Mouse (Mus musculus): Measurements from ENCODE around the gene Tsku. TPM values are rescaled to one million over a fixed set of nuclear protein-coding genes. Genes with fewer than 3 reads are reported as not detected.

The Tsku gene
- total RNA-seq, 2 experiments from 2014 or later: 1.7 to 2.0 TPM

- TF ChIP-seq CTCF (conservative IDR thresholded peaks at IDR 0.05): no peak
- no peak overlapping the region for H3K4me3 ChIP-seq
- H3K27ac ChIP-seq: no peak overlapping the region
- no peak for DNase-seq (ENCODE audit: low spot score in 2 of 2)
Observed at GRCm38 (mm10) chr7:98382784-98383183, 21.7 kb upstream of the Tsku start.

GRCm38 (mm10) chr7:98380224-98380925 is 19.2 kb upstream of the Tsku start:
- DNase-seq (ENCODE audit: low spot score in 2 of 2): no peak
- Histone ChIP-seq H3K4me3 (no peak overlapping the region), H3K27ac (no peak overlapping the region)
- no peak for TF ChIP-seq CTCF (conservative IDR thresholded peaks at IDR 0.05)

- TF ChIP-seq CTCF (conservative IDR thresholded peaks at IDR 0.05): no peak
- DNase-seq (ENCODE audit: low spot score in 2 of 2): no peak
- no peak overlapping the region for H3K27ac ChIP-seq
- no peak overlapping the region for H3K4me3 ChIP-seq
Observed at GRCm38 (mm10) chr7:98379232-98379631, 18.1 kb upstream of the Tsku start.

- TF ChIP-seq CTCF (conservative IDR thresholded peaks at IDR 0.05): no peak
- DNase-seq (ENCODE audit: low spot score in 2 of 2): no peak
- Histone ChIP-seq H3K4me3 (no peak overlapping the region), H3K27ac (no peak overlapping the region)
Observed at GRCm38 (mm10) chr7:98377257-98377656, 16.1 kb upstream of the Tsku start.

GRCm38 (mm10) chr7:98371161-98371560 is 10.0 kb upstream of the Tsku start:
- no peak overlapping the region for H3K4me3 ChIP-seq
- peak; percentile 21 to 74 for DNase-seq (ENCODE audit: low spot score in 2 of 2)
- H3K27ac ChIP-seq: no peak overlapping the region
- no peak for TF ChIP-seq CTCF (conservative IDR thresholded peaks at IDR 0.05)

- TF ChIP-seq CTCF (conservative IDR thresholded peaks at IDR 0.05): no peak
- DNase-seq (ENCODE audit: low spot score in 2 of 2): no peak
- H3K4me3 ChIP-seq: no peak overlapping the region
- H3K27ac ChIP-seq: no peak overlapping the region
Observed at GRCm38 (mm10) chr7:98369762-98370369, 8.7 kb upstream of the Tsku start.

GRCm38 (mm10) chr7:98361662-98362061 is 534 bp upstream of the Tsku start:
- no peak for TF ChIP-seq CTCF (conservative IDR thresholded peaks at IDR 0.05)
- Histone ChIP-seq H3K4me3 (no peak overlapping the region), H3K27ac (no peak overlapping the region)
- DNase-seq (ENCODE audit: low spot score in 2 of 2): no peak

GRCm38 (mm10) chr7:98360621-98360990 is 522 bp downstream of the Tsku start:
- DNase-seq (ENCODE audit: low spot score in 2 of 2): no peak
- peak overlapping the region; percentile 73 for H3K4me3 ChIP-seq
- peak overlapping the region; percentile 54; the same call in 1 of the 2 replicates for H3K27ac ChIP-seq
- no peak for TF ChIP-seq CTCF (conservative IDR thresholded peaks at IDR 0.05)

GRCm38 (mm10) chr7:98359951-98360620 is 1.0 kb downstream of the Tsku start:
- no peak for DNase-seq (ENCODE audit: low spot score in 2 of 2)
- peak overlapping the region; percentile 73 for H3K4me3 ChIP-seq
- TF ChIP-seq CTCF (conservative IDR thresholded peaks at IDR 0.05): no peak
- peak overlapping the region; percentile 54; the same call in 1 of the 2 replicates for H3K27ac ChIP-seq

- DNase-seq (ENCODE audit: low spot score in 2 of 2): no peak
- Histone ChIP-seq H3K27ac (no peak overlapping the region), H3K4me3 (no peak overlapping the region)
- TF ChIP-seq CTCF (conservative IDR thresholded peaks at IDR 0.05): no peak
Observed at GRCm38 (mm10) chr7:98358016-98358415, 3.1 kb downstream of the Tsku start.

- Histone ChIP-seq H3K27ac (no peak overlapping the region), H3K4me3 (no peak overlapping the region)
- TF ChIP-seq CTCF (conservative IDR thresholded peaks at IDR 0.05): no peak
- no peak for DNase-seq (ENCODE audit: low spot score in 2 of 2)
Observed at GRCm38 (mm10) chr7:98357324-98357723, 3.8 kb downstream of the Tsku start.

- Histone ChIP-seq H3K4me3 (no peak overlapping the region), H3K27ac (no peak overlapping the region)
- no peak for DNase-seq (ENCODE audit: low spot score in 2 of 2)
- TF ChIP-seq CTCF (conservative IDR thresholded peaks at IDR 0.05): no peak
Observed at GRCm38 (mm10) chr7:98354921-98355310, 6.2 kb downstream of the Tsku start.

- Histone ChIP-seq H3K27ac (no peak overlapping the region), H3K4me3 (no peak overlapping the region)
- no peak for DNase-seq (ENCODE audit: low spot score in 2 of 2)
- TF ChIP-seq CTCF (conservative IDR thresholded peaks at IDR 0.05): no peak
Observed at GRCm38 (mm10) chr7:98354160-98354920, 6.8 kb downstream of the Tsku start.

Measured in layer of hippocampus, adult 2 months (tissue).